Mouse (Mus musculus): ENCODE measurements around the gene C4b. TPM values are rescaled to one million over a fixed set of nuclear protein-coding genes. Genes with fewer than 3 reads are reported as not detected.

C4b gene
- polyA plus RNA-seq, 1 experiment from 2014 or later = not detected

- ATAC-seq (replicated peaks; ENCODE audit: low FRiP score) = no peak
- H3K27ac ChIP-seq (ENCODE audit: low read depth, low read length) = no peak overlapping the region
- no peak overlapping the region for H3K4me2 ChIP-seq (ENCODE audit: low read depth, low read length, severe bottlenecking)
- no peak overlapping the region for H3K4me3 ChIP-seq (ENCODE audit: low read depth, low read length)
- 80% methylated on average over 4 of the region's 4 CpGs for WGBS
- H3K36me3 ChIP-seq (ENCODE audit: control insufficient read depth, insufficient read depth, low read length) = no peaks in the 10 kb centered on the region
- no peaks in the 10 kb centered on the region for H3K9me3 ChIP-seq (ENCODE audit: control insufficient read depth, low read length)
- peaks cover 2% of the 10 kb centered on the region; the same call in 1 of the 2 replicates for H3K27me3 ChIP-seq (ENCODE audit: control insufficient read depth, insufficient read depth, low read length)
- 0 out of 2 replicates have a peak, but pooled peaks cover 2% of the 10 kb centered on the region for H3K4me1 ChIP-seq (replicated peaks; ENCODE audit: control insufficient read depth, insufficient read depth, low read length)
- H3K9ac ChIP-seq (ENCODE audit: low read length) = no peak overlapping the region
- DNase-seq (ENCODE audit: low spot score) = no peak
Measured at GRCm38 (mm10) chr17:34680621-34681020, 63.1 kb downstream of the C4b start.

- H3K4me1 ChIP-seq (replicated peaks; ENCODE audit: control insufficient read depth, insufficient read depth, low read length) = 0 out of 2 replicates have a peak, but pooled peaks cover 2% of the 10 kb centered on the region
- H3K4me2 ChIP-seq (ENCODE audit: low read depth, low read length, severe bottlenecking) = no peak overlapping the region
- no peak for DNase-seq (ENCODE audit: low spot score)
- no peak overlapping the region for H3K9ac ChIP-seq (ENCODE audit: low read length)
- WGBS = 87% methylated on average over 26 of the region's 26 CpGs
- peaks cover 2% of the 10 kb centered on the region; the same call in 1 of the 2 replicates for H3K27me3 ChIP-seq (ENCODE audit: control insufficient read depth, insufficient read depth, low read length)
- no peaks in the 10 kb centered on the region for H3K9me3 ChIP-seq (ENCODE audit: control insufficient read depth, low read length)
- no peak overlapping the region for H3K27ac ChIP-seq (ENCODE audit: low read depth, low read length)
- no peaks in the 10 kb centered on the region for H3K36me3 ChIP-seq (ENCODE audit: control insufficient read depth, insufficient read depth, low read length)
- H3K4me3 ChIP-seq (ENCODE audit: low read depth, low read length) = no peak overlapping the region
- no peak for ATAC-seq (replicated peaks; ENCODE audit: low FRiP score)
Measured at GRCm38 (mm10) chr17:34680191-34680590, 63.5 kb downstream of the C4b start.

Small RNA genes lying within 50 kb of the gene (microRNA-seq; reads per million reads assigned to microRNA genes)
- not detected for gene Gm27471 (ENCODE audit: insufficient number of aligned reads)

Other genes starting within 250 kb of the C4b start
- gene Btnl6, start 226.5 kb downstream of the C4b start, polyA plus RNA-seq (2014; fragmentation: Nextera tagmentation; extraction: Ambion mirVana) = not detected in 2 replicates
- 5.9 and 8.7 TPM in 2 replicates for gene Notch4, start 179.6 kb downstream of the C4b start, polyA plus RNA-seq (2014; fragmentation: Nextera tagmentation; extraction: Ambion mirVana)
- gene Gpsm3, start 154.1 kb downstream of the C4b start, polyA plus RNA-seq (2014; fragmentation: Nextera tagmentation; extraction: Ambion mirVana) = 2.6 and 4.3 TPM in 2 replicates
- 17.8 and 17.9 TPM in 2 replicates for gene Pbx2, start 152.6 kb downstream of the C4b start, polyA plus RNA-seq (2014; fragmentation: Nextera tagmentation; extraction: Ambion mirVana)
- gene Ager, start 146.0 kb downstream of the C4b start, polyA plus RNA-seq (2014; fragmentation: Nextera tagmentation; extraction: Ambion mirVana) = 2.4 and 4.0 TPM in 2 replicates
- gene Rnf5, start 140.2 kb downstream of the C4b start, polyA plus RNA-seq (2014; fragmentation: Nextera tagmentation; extraction: Ambion mirVana) = 158 and 169 TPM in 2 replicates
- 93.4 and 101 TPM in 2 replicates for gene Agpat1, start 139.6 kb downstream of the C4b start, polyA plus RNA-seq (2014; fragmentation: Nextera tagmentation; extraction: Ambion mirVana)
- 1.6 and 2.3 TPM in 2 replicates for gene Egfl8, start 127.9 kb downstream of the C4b start, polyA plus RNA-seq (2014; fragmentation: Nextera tagmentation; extraction: Ambion mirVana)
- gene Ppt2, start 115.4 kb downstream of the C4b start, polyA plus RNA-seq (2014; fragmentation: Nextera tagmentation; extraction: Ambion mirVana) = 26.4 and 29.0 TPM in 2 replicates
- gene Prrt1, start 114.3 kb downstream of the C4b start, polyA plus RNA-seq (2014; fragmentation: Nextera tagmentation; extraction: Ambion mirVana) = 2.4 and 2.7 TPM in 2 replicates
- gene Fkbpl, start 99.1 kb downstream of the C4b start, polyA plus RNA-seq (2014; fragmentation: Nextera tagmentation; extraction: Ambion mirVana) = 14.5 and 18.2 TPM in 2 replicates
- gene Atf6b, start 96.7 kb downstream of the C4b start, polyA plus RNA-seq (2014; fragmentation: Nextera tagmentation; extraction: Ambion mirVana) = 79.5 and 82.9 TPM in 2 replicates
- 0.03 TPM in 1 of 2 replicates, not detected in the other for gene Tnxb, start 73.3 kb downstream of the C4b start, polyA plus RNA-seq (2014; fragmentation: Nextera tagmentation; extraction: Ambion mirVana)
- gene Cyp21a1, start 60.7 kb upstream of the C4b start, polyA plus RNA-seq (2014; fragmentation: Nextera tagmentation; extraction: Ambion mirVana) = not detected in 2 replicates
- gene Stk19, start 93.1 kb upstream of the C4b start, polyA plus RNA-seq (2014; fragmentation: Nextera tagmentation; extraction: Ambion mirVana) = 26.3 and 28.3 TPM in 2 replicates
- 78.5 and 84.9 TPM in 2 replicates for gene Dxo, start 93.1 kb upstream of the C4b start, polyA plus RNA-seq (2014; fragmentation: Nextera tagmentation; extraction: Ambion mirVana)
- gene Skiv2l, start 106.3 kb upstream of the C4b start, polyA plus RNA-seq (2014; fragmentation: Nextera tagmentation; extraction: Ambion mirVana) = 53.1 and 55.1 TPM in 2 replicates
- gene Nelfe, start 106.5 kb upstream of the C4b start, polyA plus RNA-seq (2014; fragmentation: Nextera tagmentation; extraction: Ambion mirVana) = 143 and 144 TPM in 2 replicates
- gene Cfb, start 118.6 kb upstream of the C4b start, polyA plus RNA-seq (2014; fragmentation: Nextera tagmentation; extraction: Ambion mirVana) = 2.6 and 3.3 TPM in 2 replicates
- 2.1 and 2.8 TPM in 2 replicates for gene Zbtb12, start 135.6 kb upstream of the C4b start, polyA plus RNA-seq (2014; fragmentation: Nextera tagmentation; extraction: Ambion mirVana)
- gene Gm20547, start 138.2 kb upstream of the C4b start, polyA plus RNA-seq (2014; fragmentation: Nextera tagmentation; extraction: Ambion mirVana) = not detected in 2 replicates
- gene C2, start 154.4 kb upstream of the C4b start, polyA plus RNA-seq (2014; fragmentation: Nextera tagmentation; extraction: Ambion mirVana) = 1.1 and 1.7 TPM in 2 replicates
- gene Ehmt2, start 154.6 kb upstream of the C4b start, polyA plus RNA-seq (2014; fragmentation: Nextera tagmentation; extraction: Ambion mirVana) = 90.4 and 96.8 TPM in 2 replicates
- gene Slc44a4, start 170.6 kb upstream of the C4b start, polyA plus RNA-seq (2014; fragmentation: Nextera tagmentation; extraction: Ambion mirVana) = not detected in 2 replicates
- 12.8 and 13.4 TPM in 2 replicates for gene Neu1, start 187.4 kb upstream of the C4b start, polyA plus RNA-seq (2014; fragmentation: Nextera tagmentation; extraction: Ambion mirVana)
- gene Hspa1b, start 215.4 kb upstream of the C4b start, polyA plus RNA-seq (2014; fragmentation: Nextera tagmentation; extraction: Ambion mirVana) = 0.24 TPM in 1 of 2 replicates, not detected in the other
- not detected in 2 replicates for gene Gm20481, start 226.0 kb upstream of the C4b start, polyA plus RNA-seq (2014; fragmentation: Nextera tagmentation; extraction: Ambion mirVana)
- 1.6 TPM in 2 replicates for gene Hspa1a, start 228.3 kb upstream of the C4b start, polyA plus RNA-seq (2014; fragmentation: Nextera tagmentation; extraction: Ambion mirVana)
- 1.7 and 1.8 TPM in 2 replicates for gene Hspa1l, start 228.8 kb upstream of the C4b start, polyA plus RNA-seq (2014; fragmentation: Nextera tagmentation; extraction: Ambion mirVana)
- gene Lsm2, start 238.0 kb upstream of the C4b start, polyA plus RNA-seq (2014; fragmentation: Nextera tagmentation; extraction: Ambion mirVana) = 288 and 292 TPM in 2 replicates

Measured in forebrain, embryonic 11.5 days (tissue).